Mouse (Mus musculus) limb, embryonic 15.5 days (tissue): ENCODE measurements around the gene Wsb2. TPM values are rescaled to one million over a fixed set of nuclear protein-coding genes. Genes with fewer than 3 reads are reported as not detected.
"Not testable (repeated sequence)": the region's sequence is repeated elsewhere in the genome, so short reads cannot be mapped to it uniquely, and the experiment has no call there.

ENCODE experiments used
- ATAC-seq: fragments of 200-750 bp; cut with Nextera tagmentation; 2 replicates; pipeline ENCODE4 v1.8.0; 2017; ENCODE audit warnings: low read depth, moderate TSS enrichment; ENCODE audit not compliant: insufficient number of reproducible peaks, low FRiP score, low TSS enrichment
- H3K27ac ChIP-seq: fragments of 300-500 bp; sonication (generic); 2 replicates; pipeline ENCODE4 v1.5.1; 2015; ENCODE audit warnings: moderate library complexity, mild to moderate bottlenecking, inconsistent platforms
- H3K27me3 ChIP-seq: fragments of 300-500 bp; sonication (generic); 2 replicates; pipeline ENCODE4 v1.6.1; 2015; ENCODE audit warnings: inconsistent platforms
- H3K36me3 ChIP-seq: fragments of 300-500 bp; sonication (generic); 2 replicates; pipeline ENCODE4 v1.6.1; 2015; ENCODE audit warnings: inconsistent platforms
- H3K4me1 ChIP-seq: fragments of 300-500 bp; sonication (generic); 2 replicates; pipeline ENCODE4 v1.6.1; 2015; ENCODE audit warnings: inconsistent platforms
- H3K4me2 ChIP-seq: fragments of 300-500 bp; sonication (generic); 2 replicates; pipeline ENCODE4 v1.6.1; 2015; ENCODE audit warnings: mild to moderate bottlenecking, inconsistent platforms
- H3K4me3 ChIP-seq: fragments of 300-500 bp; sonication (generic); 2 replicates; pipeline ENCODE4 v1.5.1; 2015; ENCODE audit warnings: mild to moderate bottlenecking, inconsistent platforms
- H3K9ac ChIP-seq: fragments of 300-500 bp; sonication (generic); 2 replicates; pipeline ENCODE4 v1.6.1; 2015; ENCODE audit warnings: inconsistent platforms
- H3K9me3 ChIP-seq: fragments of 300-500 bp; sonication (generic); 2 replicates; pipeline ENCODE4 v1.6.1; 2016; ENCODE audit warnings: inconsistent platforms
- WGBS: fragments of 180-500 bp; shearing (Covaris S2); methylation state at CpG from one replicate; pipeline ENCODE4 v1.1.7; 2015; 5-methylcytosine and 5-hydroxymethylcytosine counted together
- polyA plus RNA-seq: library from polyadenylated mRNA; unstranded; fragments of >200 nt; fragmentation: Nextera tagmentation; extraction: Ambion mirVana; gene quantifications from 2 replicates; pipeline ENCODE4 v1.2.1, GENCODE M21; 2015

Gene Wsb2
- polyA plus RNA-seq, 1 experiment from 2014 or later, result 66.9 TPM

DNA sequence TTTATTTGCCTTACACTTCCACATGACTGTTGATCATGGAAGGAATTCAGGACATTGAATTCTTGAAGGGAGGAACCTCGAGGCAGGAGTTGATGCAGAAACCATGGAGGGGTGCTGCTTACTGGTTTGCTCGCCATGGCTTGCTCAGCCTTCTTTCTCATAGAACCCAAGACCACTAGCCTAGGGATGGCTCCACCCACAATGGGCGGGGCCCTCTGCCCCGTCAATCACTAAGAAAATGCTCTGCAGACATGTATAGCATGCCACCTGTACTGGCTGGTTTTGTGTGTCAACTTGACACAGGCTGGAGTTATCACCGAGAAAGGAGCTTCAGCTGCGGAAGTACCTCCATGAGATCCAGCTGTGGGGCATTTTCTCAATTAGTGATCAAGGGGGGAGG lies 17.0 kb upstream of the Wsb2 start:
- 79% methylated on average over 6 of the region's 6 CpGs for WGBS
- H3K27ac ChIP-seq, result no peak overlapping the region
- no peak overlapping the region for H3K9ac ChIP-seq
- ATAC-seq, result no peak
- no peaks in the 10 kb centered on the region for H3K9me3 ChIP-seq
- H3K36me3 ChIP-seq, result peaks cover 14% of the 10 kb centered on the region
- H3K4me3 ChIP-seq, result no peak overlapping the region
- H3K4me2 ChIP-seq, result no peak overlapping the region
- no peaks in the 10 kb centered on the region for H3K27me3 ChIP-seq
- no peaks in the 10 kb centered on the region for H3K4me1 ChIP-seq

DNA sequence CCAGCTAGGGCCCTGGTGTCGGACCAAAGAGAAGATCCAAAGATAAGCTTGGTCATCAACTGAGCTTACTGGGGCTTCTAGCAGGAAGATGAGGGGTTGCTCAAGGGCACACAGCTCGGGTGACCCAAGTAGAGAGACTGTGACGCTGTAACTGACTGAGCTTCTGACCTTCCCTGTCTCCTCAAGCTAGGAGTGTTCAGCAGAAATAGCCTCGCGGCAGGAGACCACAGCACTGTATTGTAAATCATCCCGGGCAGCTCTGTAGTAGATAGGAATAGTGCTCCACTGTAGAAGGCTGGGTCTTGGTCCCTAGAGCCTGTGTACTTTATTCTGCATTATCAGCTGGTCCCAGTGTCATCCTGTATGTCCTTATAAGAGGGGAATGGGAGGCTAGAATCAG lies 15.2 kb upstream of the Wsb2 start:
- no peak overlapping the region for H3K9ac ChIP-seq
- no peaks in the 10 kb centered on the region for H3K4me1 ChIP-seq
- no peaks in the 10 kb centered on the region for H3K27me3 ChIP-seq
- H3K4me3 ChIP-seq, result no peak overlapping the region
- no peak overlapping the region for H3K4me2 ChIP-seq
- peaks cover 9% of the 10 kb centered on the region for H3K36me3 ChIP-seq
- H3K27ac ChIP-seq, result no peak overlapping the region
- no peaks in the 10 kb centered on the region for H3K9me3 ChIP-seq
- 67% methylated on average over 6 of the region's 6 CpGs for WGBS
- ATAC-seq, result no peak

DNA sequence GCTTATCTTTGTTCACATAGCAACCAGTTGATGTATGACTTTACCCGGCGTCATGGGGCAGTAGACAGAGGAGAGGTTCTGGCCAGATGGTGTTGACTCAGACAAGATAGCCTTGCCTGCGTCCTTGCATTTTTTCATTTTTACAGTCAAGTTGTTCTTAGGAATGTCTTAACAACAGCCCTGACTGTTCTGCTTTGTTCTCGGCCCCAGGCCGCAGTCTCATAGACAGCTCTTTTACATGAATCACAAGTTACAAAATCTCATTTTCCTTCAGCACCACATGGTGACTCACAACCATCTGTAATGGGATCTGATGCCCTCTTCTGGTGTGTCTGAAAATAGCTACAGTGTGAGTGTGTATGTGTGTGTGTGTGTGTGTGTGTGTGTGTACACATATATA lies 12.6 kb upstream of the Wsb2 start:
- H3K27me3 ChIP-seq, ATAC-seq, H3K4me3 ChIP-seq, H3K4me1 ChIP-seq, H3K9me3 ChIP-seq, H3K4me2 ChIP-seq, H3K9ac ChIP-seq, H3K36me3 ChIP-seq, H3K27ac ChIP-seq: not testable (repeated sequence)
- WGBS, result 87% methylated on average over 5 of the region's 5 CpGs

DNA sequence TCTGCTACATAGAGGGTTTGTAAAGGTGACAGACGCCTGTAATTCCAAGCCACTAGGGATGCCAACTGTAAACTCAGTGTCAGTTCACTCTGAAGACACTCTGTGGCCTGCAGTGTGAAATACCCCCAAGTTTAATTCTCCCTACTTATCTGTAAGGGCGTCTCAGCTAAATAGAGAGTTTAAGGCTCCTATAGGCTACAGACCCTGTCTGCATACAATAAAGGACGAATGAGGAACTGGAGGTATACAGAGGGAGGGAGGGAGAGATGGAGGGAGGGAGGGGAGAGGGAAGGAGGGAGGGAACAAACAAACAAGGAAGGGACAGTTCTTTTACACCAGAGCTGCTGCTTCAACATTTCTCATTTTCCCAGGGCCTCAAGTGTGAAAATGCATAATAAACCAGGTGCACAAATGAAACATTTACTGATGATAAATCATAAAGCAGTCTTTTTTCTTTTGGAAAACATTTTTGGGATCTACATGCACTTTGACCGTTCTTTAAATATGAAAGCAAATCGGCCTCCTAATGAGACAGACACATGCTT lies 11.6 kb upstream of the Wsb2 start:
- 77% methylated on average over 5 of the region's 5 CpGs for WGBS
- ATAC-seq, result no peak
- Histone ChIP-seq H3K4me2 (no peak overlapping the region), H3K4me3 (no peak overlapping the region), H3K9me3 (no peaks in the 10 kb centered on the region), H3K27ac (no peak overlapping the region), H3K36me3 (peaks cover 6% of the 10 kb centered on the region), H3K4me1 (no peaks in the 10 kb centered on the region), H3K27me3 (no peaks in the 10 kb centered on the region), H3K9ac (no peak overlapping the region)

DNA sequence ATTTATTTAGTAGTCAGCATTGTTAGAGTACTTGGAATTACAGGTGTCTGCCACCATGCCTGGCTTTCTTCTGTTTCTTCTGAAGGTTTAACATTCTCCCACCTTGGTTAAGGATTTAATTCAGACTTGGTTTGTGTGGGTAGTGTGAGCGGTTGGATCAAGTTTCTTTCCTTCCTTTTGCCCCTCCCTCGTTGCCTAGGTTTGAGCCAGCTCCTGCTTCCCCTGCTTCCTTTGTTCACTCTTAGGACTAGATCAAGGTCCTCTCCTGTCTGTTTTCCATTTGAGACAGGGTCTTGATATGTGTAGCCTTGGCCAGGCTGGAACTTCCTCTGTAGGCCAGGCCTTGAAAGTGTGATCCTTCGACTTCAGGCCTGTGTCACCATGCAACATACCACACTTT lies 10.8 kb upstream of the Wsb2 start:
- Histone ChIP-seq H3K36me3 (peaks cover 6% of the 10 kb centered on the region), H3K9me3 (no peaks in the 10 kb centered on the region), H3K4me3 (no peak overlapping the region), H3K27ac (no peak overlapping the region), H3K4me2 (no peak overlapping the region), H3K4me1 (no peaks in the 10 kb centered on the region), H3K9ac (no peak overlapping the region), H3K27me3 (no peaks in the 10 kb centered on the region)
- ATAC-seq, result no peak
- 50% methylated on average over 3 of the region's 3 CpGs for WGBS

DNA sequence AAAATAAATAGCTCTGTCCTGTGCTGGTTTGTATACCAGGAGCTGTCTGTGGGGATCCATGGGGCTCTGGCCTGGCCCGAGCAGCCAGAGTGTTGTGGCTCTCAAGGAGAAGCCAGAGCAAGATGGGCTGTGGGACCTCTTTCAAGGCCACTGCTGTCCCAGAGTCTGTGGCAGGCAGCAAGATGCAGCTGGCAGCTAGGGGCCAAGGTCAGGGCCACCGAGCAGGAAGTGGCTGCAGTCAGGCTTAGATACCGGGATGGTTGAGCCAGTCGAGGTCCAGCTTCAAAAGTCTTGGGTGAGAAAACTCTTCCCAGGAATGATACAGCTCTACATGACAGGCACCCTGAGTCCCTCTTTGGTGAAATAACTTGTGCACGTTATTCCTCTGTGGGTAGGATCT lies 10.1 kb upstream of the Wsb2 start:
- no peak overlapping the region for H3K9ac ChIP-seq
- H3K4me3 ChIP-seq, result no peak overlapping the region
- ATAC-seq, result no peak
- no peak overlapping the region for H3K4me2 ChIP-seq
- no peaks in the 10 kb centered on the region for H3K9me3 ChIP-seq
- 64% methylated on average over 5 of the region's 5 CpGs for WGBS
- no peaks in the 10 kb centered on the region for H3K4me1 ChIP-seq
- H3K36me3 ChIP-seq, result peaks cover 6% of the 10 kb centered on the region
- H3K27me3 ChIP-seq, result no peaks in the 10 kb centered on the region
- H3K27ac ChIP-seq, result no peak overlapping the region

DNA sequence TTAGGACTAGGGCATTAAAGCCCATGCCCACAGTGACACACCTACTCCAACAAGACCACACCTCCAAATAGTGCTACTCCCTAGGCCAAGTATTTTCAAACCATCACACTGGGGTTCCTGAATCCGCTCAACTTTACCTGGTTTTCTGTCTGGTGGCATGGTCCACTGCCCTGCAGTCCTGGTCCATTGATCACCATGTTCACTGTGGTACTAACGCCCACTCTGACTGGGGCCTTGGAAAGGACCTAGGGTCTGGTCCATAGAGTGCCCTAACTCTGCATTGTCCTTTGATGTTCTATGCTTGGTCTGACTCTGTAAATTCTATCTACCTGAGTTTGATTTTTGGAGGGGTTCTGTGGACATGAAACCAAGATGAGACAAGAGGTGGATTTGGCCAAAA lies 9.3 kb upstream of the Wsb2 start:
- Histone ChIP-seq H3K4me3 (no peak overlapping the region), H3K36me3 (peaks cover 6% of the 10 kb centered on the region), H3K4me2 (no peak overlapping the region), H3K9ac (no peak overlapping the region), H3K4me1 (no peaks in the 10 kb centered on the region), H3K9me3 (no peaks in the 10 kb centered on the region), H3K27ac (no peak overlapping the region), H3K27me3 (no peaks in the 10 kb centered on the region)
- 92% methylated on average over 2 of the region's 2 CpGs for WGBS
- ATAC-seq, result no peak

DNA sequence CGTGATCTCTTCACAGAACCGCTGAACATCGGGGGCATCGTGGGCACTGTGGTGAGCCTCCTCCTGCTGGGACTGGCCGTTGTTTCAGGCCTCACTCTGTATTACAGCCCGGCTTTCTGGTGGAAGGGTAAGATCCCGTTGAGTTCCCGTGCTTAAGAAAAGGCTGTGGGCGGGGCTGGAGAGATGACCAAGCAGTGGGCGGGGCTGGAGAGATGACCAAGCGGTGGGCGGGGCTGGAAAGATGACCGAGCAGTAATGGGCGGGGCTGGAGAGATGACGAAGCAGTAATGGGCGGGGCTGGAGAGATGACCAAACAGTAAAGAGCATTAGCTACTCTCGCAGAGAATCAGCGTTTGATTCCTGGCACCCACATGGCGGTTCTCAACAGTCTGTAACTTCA lies 8.8 kb upstream of the Wsb2 start:
- Histone ChIP-seq H3K9ac (no peak overlapping the region), H3K27me3 (no peaks in the 10 kb centered on the region), H3K9me3 (no peaks in the 10 kb centered on the region), H3K4me3 (no peak overlapping the region), H3K4me1 (no peaks in the 10 kb centered on the region), H3K4me2 (no peak overlapping the region), H3K36me3 (peaks cover 6% of the 10 kb centered on the region), H3K27ac (no peak overlapping the region)
- ATAC-seq, result no peak
- WGBS, result 37% methylated on average over 19 of the region's 19 CpGs

DNA sequence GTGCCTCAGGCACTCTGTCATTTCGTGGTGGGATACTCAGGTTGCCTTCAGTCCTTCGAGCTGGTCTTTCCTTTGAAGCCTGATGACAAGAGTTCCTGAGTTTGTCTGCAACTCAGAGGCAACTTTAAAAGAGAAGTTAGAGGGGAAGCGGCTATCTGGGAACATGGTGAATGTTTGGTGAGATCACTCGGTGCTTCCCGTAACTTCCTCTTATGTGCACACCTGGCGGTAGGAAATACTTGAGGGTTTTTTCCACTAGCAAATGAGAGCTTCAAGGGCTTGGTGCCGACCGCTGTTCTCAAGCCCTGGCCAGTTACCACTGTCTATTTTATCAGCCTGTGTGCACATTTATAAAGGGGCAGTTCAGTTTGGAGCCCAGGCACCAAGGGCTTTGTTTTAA lies 3.0 kb upstream of the Wsb2 start:
- Histone ChIP-seq H3K36me3 (no peaks in the 10 kb centered on the region; the same call in 1 of the 2 replicates), H3K4me1 (peaks cover 15% of the 10 kb centered on the region), H3K4me2 (no peak overlapping the region), H3K9ac (no peak overlapping the region), H3K4me3 (no peak overlapping the region), H3K9me3 (no peaks in the 10 kb centered on the region), H3K27ac (no peak overlapping the region), H3K27me3 (no peaks in the 10 kb centered on the region)
- 62% methylated on average over 8 of the region's 8 CpGs for WGBS
- no peak for ATAC-seq

DNA sequence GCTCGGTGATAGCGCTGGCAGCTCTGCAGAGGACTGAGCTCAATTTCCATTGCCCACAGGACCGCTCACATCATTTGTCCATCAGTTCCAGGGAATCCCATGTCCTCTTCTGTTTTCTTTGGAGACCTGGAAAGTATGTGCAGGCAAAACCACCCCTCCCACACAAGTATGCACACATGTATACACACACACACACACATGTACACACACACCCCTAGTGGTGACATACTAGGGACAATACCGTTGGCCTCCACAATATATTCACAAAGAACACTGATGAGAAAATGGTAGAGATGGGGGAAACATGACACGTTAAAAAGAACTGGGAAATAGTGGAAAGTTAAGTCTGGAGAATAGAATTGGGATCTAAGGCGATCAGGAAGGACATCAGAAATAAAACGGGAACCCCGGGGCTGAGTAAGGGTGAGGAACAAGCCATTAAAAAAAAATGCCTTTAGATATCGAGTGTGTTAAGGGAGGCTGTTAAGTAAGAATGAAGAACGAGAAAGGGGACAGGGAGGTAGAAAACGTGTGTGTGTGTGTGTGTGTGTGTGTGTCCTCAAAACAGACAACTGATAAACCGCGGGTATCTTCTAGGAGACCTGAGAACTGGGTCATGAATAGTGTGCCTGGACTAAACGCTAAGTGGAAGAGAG lies 1.3 kb upstream of the Wsb2 start:
- no peaks in the 10 kb centered on the region for H3K27me3 ChIP-seq
- H3K9ac ChIP-seq, result no peak overlapping the region
- 43% methylated on average over 14 of the region's 14 CpGs for WGBS
- H3K9me3 ChIP-seq, result no peaks in the 10 kb centered on the region
- no peak for ATAC-seq
- H3K4me2 ChIP-seq, result peak overlapping the region; percentile 90; the same call in 1 of the 2 replicates
- H3K27ac ChIP-seq, result peak overlapping the region; percentile 90; the same call in 1 of the 2 replicates
- H3K36me3 ChIP-seq, result no peaks in the 10 kb centered on the region; the same call in 1 of the 2 replicates
- peak overlapping the region; percentile 95; the same call in 1 of the 2 replicates for H3K4me3 ChIP-seq
- peaks cover 31% of the 10 kb centered on the region for H3K4me1 ChIP-seq

DNA sequence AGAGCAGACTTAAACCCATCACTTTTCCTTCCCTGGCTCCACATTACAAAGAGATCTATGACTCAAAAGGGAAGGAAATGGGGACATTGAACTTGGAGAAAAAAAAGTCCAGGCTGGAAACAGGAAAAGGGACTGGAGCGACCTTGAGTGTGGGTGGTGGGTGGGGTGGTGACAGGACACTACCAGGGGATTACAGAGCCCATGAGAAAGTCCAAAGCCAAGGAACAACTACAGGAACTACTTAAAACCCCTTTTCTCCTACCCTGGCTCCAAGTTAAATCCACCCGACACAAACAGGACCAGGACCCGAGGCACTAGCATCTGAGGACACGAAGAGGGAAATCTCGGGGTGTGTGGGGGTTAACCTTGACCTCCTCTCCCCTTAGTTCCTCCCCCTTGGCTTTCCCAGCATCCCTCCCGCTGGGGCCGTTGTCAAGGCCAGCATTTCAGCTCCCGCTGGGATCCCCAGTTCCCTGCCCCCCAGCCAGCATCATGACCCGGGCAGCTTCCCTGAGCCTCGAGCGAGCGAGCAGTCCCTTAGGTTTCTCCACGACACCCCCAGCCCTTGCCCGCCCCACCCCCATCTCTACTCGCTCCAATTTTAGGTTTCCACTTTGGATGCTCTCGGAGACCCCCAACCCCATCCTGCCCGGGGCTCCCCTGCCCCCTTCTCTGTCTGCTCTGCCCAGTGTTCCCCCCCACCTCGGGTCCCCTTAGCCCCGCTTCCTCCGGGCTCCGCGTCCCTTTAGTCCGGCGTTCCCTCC lies 557 bp upstream of the Wsb2 start:
- WGBS, result 0% methylated on average over 19 of the region's 24 CpGs
- Histone ChIP-seq H3K4me1 (peaks cover 37% of the 10 kb centered on the region), H3K36me3 (no peaks in the 10 kb centered on the region; the same call in 1 of the 2 replicates), H3K4me3 (peak overlapping the region; percentile 95), H3K27me3 (no peaks in the 10 kb centered on the region), H3K9ac (peak overlapping the region; percentile 87), H3K4me2 (peak overlapping the region; percentile 90), H3K9me3 (no peaks in the 10 kb centered on the region), H3K27ac (peak overlapping the region; percentile 90)
- ATAC-seq, result peak; percentile 20
